Mouse (Mus musculus): ENCODE results near the gene Nrcam.
"Not testable (repeated sequence)": the region's sequence is repeated elsewhere in the genome, so short reads cannot be mapped to it uniquely, and the experiment has no call there.

Gene Nrcam

GRCm38 (mm10) chr12:44328381-44329315 is at the start of gene Nrcam:
Gene Nrcam, plus strand, starts transcription at chr12:44328885.
- CTCF ChIA-PET: interaction anchor here (0.6 kb wide), 1 partner anchor 163 kb away, joined by 3 read pairs; no protein-coding TSS in a partner anchor

- CTCF ChIA-PET: not testable (repeated sequence)
Measured at GRCm38 (mm10) chr12:44280147-44280546, 48.5 kb upstream of the Nrcam start.

DNA sequence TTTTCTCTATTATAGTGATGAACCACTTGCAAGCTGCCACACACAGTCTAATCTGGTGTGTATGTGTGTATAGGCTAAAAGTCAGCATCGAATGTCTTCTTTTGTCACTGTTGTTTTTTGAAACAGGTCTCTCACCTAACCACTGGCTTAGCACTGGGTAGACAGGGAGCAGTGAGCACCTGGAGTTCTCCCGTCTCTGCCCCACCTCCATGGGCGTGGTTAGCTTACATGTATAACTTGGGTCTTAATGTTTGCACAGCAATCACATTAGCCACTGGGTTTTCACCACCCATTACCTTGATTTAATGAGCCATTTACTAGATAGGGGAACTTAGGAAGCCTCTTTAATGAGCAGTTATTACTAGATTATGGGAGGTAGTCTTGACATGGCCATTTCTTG is 47.2 kb upstream of the Nrcam start:
- CTCF ChIA-PET: no interaction called here

- CTCF ChIA-PET: no interaction called here
Measured at GRCm38 (mm10) chr12:44283378-44283777, 45.3 kb upstream of the Nrcam start.

DNA sequence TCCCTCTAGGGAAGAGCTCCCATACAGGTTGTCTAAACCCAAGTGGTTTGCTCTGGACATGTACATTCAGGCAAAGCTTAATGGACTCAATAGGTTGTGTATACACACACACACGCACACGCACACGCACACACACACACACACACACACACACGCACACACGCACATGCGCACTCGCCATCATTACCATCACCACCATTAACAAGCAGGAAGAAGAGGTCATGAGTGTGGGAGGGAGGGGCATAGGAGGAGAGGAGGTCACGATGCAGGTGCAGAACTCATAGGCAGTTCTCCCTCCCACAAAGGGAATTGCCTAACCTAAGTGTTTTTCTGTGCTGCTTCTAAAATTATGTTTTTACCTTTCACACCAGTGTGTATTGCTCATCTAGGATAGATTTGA is 41.7 kb upstream of the Nrcam start:
- CTCF ChIA-PET: no interaction called here

- CTCF ChIA-PET: interaction anchor here (0.6 to 1.0 kb wide), 2 partner anchors 71 to 82 kb away, joined by 3 read pairs; partner anchors contain the start of gene Dnajb9
Measured at GRCm38 (mm10) chr12:44292281-44292680, 36.4 kb upstream of the Nrcam start.

GRCm38 (mm10) chr12:44300793-44301192 is 27.9 kb upstream of the Nrcam start:
- CTCF ChIA-PET: no interaction called here

DNA sequence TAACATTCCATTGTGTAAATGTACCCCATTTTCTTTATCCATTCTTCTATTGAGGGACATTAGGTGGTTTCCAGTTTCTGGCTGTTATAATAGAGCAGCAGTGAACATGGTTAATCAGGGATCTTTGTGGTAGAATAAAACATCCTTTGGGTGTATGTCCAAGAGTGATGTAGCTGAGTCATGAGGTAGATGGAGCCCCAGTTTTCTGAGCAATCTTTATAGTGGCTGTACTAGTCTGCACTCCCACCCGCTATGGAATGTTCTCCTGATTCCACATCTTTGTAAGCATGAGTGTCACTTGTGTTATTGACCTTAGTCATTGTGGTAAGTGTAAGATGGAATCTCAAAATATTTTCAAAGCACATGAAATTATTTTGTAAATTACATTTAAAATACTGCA is 24.7 kb upstream of the Nrcam start:
- CTCF ChIA-PET: no interaction called here

DNA sequence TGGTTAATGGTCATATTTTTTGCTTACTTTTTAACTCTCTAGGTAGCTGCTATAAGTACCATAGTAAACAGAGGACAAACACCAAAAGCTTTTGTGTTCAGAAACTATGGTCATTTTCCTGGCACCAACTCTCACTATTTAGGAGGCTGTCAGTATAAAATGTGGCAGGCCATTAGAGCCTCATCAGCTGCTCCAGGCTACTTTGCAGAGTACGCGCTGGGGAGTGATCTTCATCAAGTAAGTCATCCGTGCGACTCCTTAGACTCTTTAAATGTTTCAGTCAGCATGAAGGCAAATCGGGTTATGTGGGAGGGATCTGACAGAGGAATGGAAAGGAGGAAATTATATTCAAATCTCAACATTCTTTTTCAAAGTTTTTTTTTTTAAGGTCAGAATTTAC is 23.8 kb upstream of the Nrcam start:
- CTCF ChIA-PET: no interaction called here

- CTCF ChIA-PET: no interaction called here
Measured at GRCm38 (mm10) chr12:44308221-44308620, 20.5 kb upstream of the Nrcam start.

- CTCF ChIA-PET: no interaction called here
Measured at GRCm38 (mm10) chr12:44315212-44315611, 13.5 kb upstream of the Nrcam start.

- CTCF ChIA-PET: no interaction called here
Measured at GRCm38 (mm10) chr12:44325091-44325490, 3.6 kb upstream of the Nrcam start.

GRCm38 (mm10) chr12:44327452-44327851 is 1.2 kb upstream of the Nrcam start:
- CTCF ChIA-PET: interaction anchor here (0.6 kb wide), 1 partner anchor 38 kb away, joined by 3 read pairs; no protein-coding TSS in a partner anchor

GRCm38 (mm10) chr12:44329316-44330215 is 881 bp downstream of the Nrcam start:
- CTCF ChIA-PET: interaction anchor here (0.6 kb wide), 1 partner anchor 164 kb away, joined by 3 read pairs; no protein-coding TSS in a partner anchor

GRCm38 (mm10) chr12:44330216-44330719 is 1.6 kb downstream of the Nrcam start:
- CTCF ChIA-PET: no interaction called here

GRCm38 (mm10) chr12:44337136-44337640 is 8.5 kb downstream of the Nrcam start:
- CTCF ChIA-PET: interaction anchor here (0.6 kb wide), 1 partner anchor 63 kb away, joined by 3 read pairs; no protein-coding TSS in a partner anchor

GRCm38 (mm10) chr12:44338195-44338622 is 9.5 kb downstream of the Nrcam start:
- CTCF ChIA-PET: no interaction called here

DNA sequence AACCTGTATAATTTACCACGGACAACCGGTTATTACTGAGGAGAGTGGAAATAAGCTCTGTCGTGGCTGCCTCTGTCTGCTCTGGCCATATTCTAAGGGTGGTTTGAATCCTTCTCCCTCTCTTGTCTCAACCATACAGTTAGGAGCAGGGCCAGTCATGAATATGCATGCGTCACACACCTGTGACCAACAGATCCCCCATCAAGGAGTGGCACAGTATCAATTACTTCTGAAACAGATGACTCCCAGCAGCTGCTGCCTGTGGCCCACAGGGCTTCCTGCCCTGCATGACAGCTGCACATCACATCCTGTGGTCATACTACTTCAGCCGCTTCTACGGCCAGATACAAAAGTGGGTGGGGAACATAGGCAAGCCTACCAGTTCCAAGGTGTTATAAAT is 15.4 kb downstream of the Nrcam start:
- CTCF ChIA-PET: no interaction called here

- CTCF ChIA-PET: no interaction called here
Measured at GRCm38 (mm10) chr12:44345251-44345650, 16.6 kb downstream of the Nrcam start.

- CTCF ChIA-PET: no interaction called here
Measured at GRCm38 (mm10) chr12:44346143-44346542, 17.5 kb downstream of the Nrcam start.

- CTCF ChIA-PET: no interaction called here
Measured at GRCm38 (mm10) chr12:44355116-44355515, 26.4 kb downstream of the Nrcam start.

DNA sequence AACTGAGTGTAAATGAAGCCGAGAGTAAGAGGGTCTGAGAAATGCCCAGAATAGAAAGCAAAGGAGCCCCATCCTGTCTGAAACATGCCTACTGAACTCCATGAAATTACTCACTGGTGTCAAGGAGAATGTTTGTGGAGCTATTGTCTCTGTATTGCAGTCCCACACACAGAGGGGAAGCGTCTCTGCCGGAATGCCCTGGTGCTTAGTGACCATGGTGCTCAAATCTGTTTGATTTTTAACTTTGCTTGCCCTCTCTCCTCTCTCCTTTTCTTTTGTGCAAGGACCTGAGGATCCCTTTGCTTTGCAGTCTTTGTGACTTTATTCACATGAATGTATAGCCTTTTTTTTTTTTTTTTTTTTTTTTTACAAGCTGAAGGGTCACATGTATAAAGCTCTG is 28.8 kb downstream of the Nrcam start:
- CTCF ChIA-PET: no interaction called here
